In the genomic region with DNA sequence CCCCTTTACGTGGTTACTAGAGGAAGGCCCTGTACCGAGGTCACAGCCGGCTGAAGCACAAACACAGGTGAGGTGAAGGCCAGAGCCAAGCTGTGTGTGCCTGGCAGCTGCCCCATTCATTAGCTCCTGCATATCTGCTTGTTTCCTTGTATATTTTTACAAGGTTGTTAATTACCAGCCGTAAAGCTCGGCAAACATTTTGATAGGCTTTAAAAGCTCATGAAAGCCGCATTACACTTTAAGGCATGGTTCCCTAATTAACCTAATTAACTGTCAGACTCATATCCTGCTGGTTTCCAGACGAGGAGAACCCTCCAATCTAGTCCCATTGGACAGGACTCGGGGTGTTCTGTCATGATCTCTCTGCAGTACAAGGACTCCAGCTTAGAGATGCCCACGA, we compare ENCODE assay signal across 30 mouse cellular contexts. TPM values are rescaled to one million over a fixed set of nuclear protein-coding genes. Genes with fewer than 3 reads are reported as not detected.
DNase-seq lines count a peak whose midpoint lies in the region; ATAC-seq lines count a peak whose summit lies in the region.
"Had no signal": no experiment of that assay in that cellular context is flagged by ENCODE, and none has a peak within 500 bp of the region (broad histone marks: within the 10 kb centered on the region; RNA-seq: fewer than 3 reads in every experiment).

No protein-coding gene starts in this region.

- no peak overlapping the region for H3K9ac ChIP-seq in forebrain, embryonic 14.5 days (ENCODE audit: low read length)
- H3K9ac ChIP-seq in forebrain, embryonic 16.5 days (replicated peaks; ENCODE audit: low read depth, low read length): no peak overlapping the region
- no peak overlapping the region for H3K9ac ChIP-seq in limb, embryonic 12.5 days (replicated peaks)
- H3K9ac ChIP-seq: embryonic facial prominence, embryonic 12.5 days; embryonic facial prominence, embryonic 15.5 days; forebrain, embryonic 15.5 days; heart, embryonic 15.5 days; hindbrain, embryonic 13.5 days had no signal

- 0 out of 2 replicates have a peak, but pooled peaks have one; percentile 29 for ATAC-seq in forebrain, embryonic 14.5 days
- ATAC-seq in forebrain, embryonic 16.5 days: no peak
- no peak; the same call in 1 of the 2 replicates for ATAC-seq in limb, embryonic 12.5 days (ENCODE audit: insufficient number of reproducible peaks, insufficient read depth, low FRiP score, low TSS enrichment, low read depth)
- ATAC-seq: forebrain, embryonic 15.5 days; Patski had no signal

- peak; percentile 58 for DNase-seq in forebrain, embryonic 14.5 days (ENCODE audit: low spot score)
- DNase-seq in limb, embryonic 10.5 days (ENCODE audit: low spot score): no peak
- peak; percentile 57 for DNase-seq in forelimb bud, embryonic 11.5 days (ENCODE audit: low read depth, low spot score)
- DNase-seq in thymus, postnatal 25 days: no peak
- DNase-seq: adrenal gland, postnatal 10 days; B cell, adult 2 months; cerebellum, adult 11 months; cerebellum, adult 2 months; cerebellum, adult 9-11 months; cerebellum, postnatal 25 days; gastrocnemius, adult 2 months; gastrocnemius, postnatal 14 days; heart, adult 11 months; heart, postnatal 10 days; heart, postnatal 36 days had no signal

- WGBS in forebrain, embryonic 14.5 days: 26% methylated on average over 9 of the region's 9 CpGs
- WGBS in forebrain, embryonic 16.5 days: 26% methylated on average over 9 of the region's 9 CpGs
- 15% methylated on average over 9 of the region's 9 CpGs for WGBS in limb, embryonic 12.5 days
- 37% methylated on average over 9 of the region's 9 CpGs for WGBS in limb, embryonic 10.5 days

- no peak overlapping the region for H3K4me2 ChIP-seq in forebrain, embryonic 14.5 days (ENCODE audit: low read length)
- H3K4me2 ChIP-seq in forebrain, embryonic 16.5 days (ENCODE audit: low read length): no peak overlapping the region
- peak overlapping the region; percentile 29 for H3K4me2 ChIP-seq in limb, embryonic 12.5 days
- H3K4me2 ChIP-seq: embryonic facial prominence, embryonic 12.5 days; embryonic facial prominence, embryonic 15.5 days; forebrain, embryonic 15.5 days; heart, embryonic 11.5 days; heart, embryonic 15.5 days; hindbrain, embryonic 13.5 days had no signal

- no peaks in the 10 kb centered on the region for H3K36me3 ChIP-seq in forebrain, embryonic 14.5 days (ENCODE audit: control insufficient read depth, insufficient read depth, low read length)
- no peaks in the 10 kb centered on the region for H3K36me3 ChIP-seq in forebrain, embryonic 16.5 days (ENCODE audit: control insufficient read depth, insufficient read depth)
- no peaks in the 10 kb centered on the region for H3K36me3 ChIP-seq in limb, embryonic 12.5 days
- H3K36me3 ChIP-seq in limb, embryonic 10.5 days: no peaks in the 10 kb centered on the region
- H3K36me3 ChIP-seq: embryonic facial prominence, embryonic 12.5 days; embryonic facial prominence, embryonic 15.5 days; forebrain, embryonic 15.5 days; G1E; heart, embryonic 15.5 days; hindbrain, embryonic 10.5 days; hindbrain, embryonic 13.5 days had no signal

- no peaks in the 10 kb centered on the region for H3K9me3 ChIP-seq in forebrain, embryonic 14.5 days (replicated peaks; ENCODE audit: control insufficient read depth, low read length)
- H3K9me3 ChIP-seq in forebrain, embryonic 16.5 days (ENCODE audit: control insufficient read depth, low read length): no peaks in the 10 kb centered on the region
- H3K9me3 ChIP-seq in limb, embryonic 12.5 days: no peaks in the 10 kb centered on the region
- no peaks in the 10 kb centered on the region for H3K9me3 ChIP-seq in limb, embryonic 10.5 days (replicated peaks)
- H3K9me3 ChIP-seq: embryonic facial prominence, embryonic 12.5 days; embryonic facial prominence, embryonic 15.5 days; forebrain, embryonic 15.5 days; G1E; heart, embryonic 15.5 days; hindbrain, embryonic 10.5 days; hindbrain, embryonic 13.5 days had no signal

- no peak overlapping the region for H3K27ac ChIP-seq in forebrain, embryonic 14.5 days (ENCODE audit: low read depth, low read length)
- no peak overlapping the region for H3K27ac ChIP-seq in forebrain, embryonic 16.5 days (ENCODE audit: low read length)
- peak overlapping the region; percentile 4; the same call in 1 of the 2 replicates for H3K27ac ChIP-seq in limb, embryonic 12.5 days
- H3K27ac ChIP-seq in limb, embryonic 10.5 days: no peak overlapping the region
- H3K27ac ChIP-seq: embryonic facial prominence, embryonic 12.5 days; embryonic facial prominence, embryonic 15.5 days; forebrain, embryonic 15.5 days; gastrocnemius, adult 2 months; heart, embryonic 15.5 days; hindbrain, embryonic 10.5 days; hindbrain, embryonic 13.5 days had no signal

- no peak overlapping the region for H3K4me3 ChIP-seq in forebrain, embryonic 14.5 days (ENCODE audit: low read depth, low read length)
- H3K4me3 ChIP-seq in forebrain, embryonic 16.5 days (replicated peaks; ENCODE audit: low read length): no peak overlapping the region
- no peak overlapping the region for H3K4me3 ChIP-seq in limb, embryonic 12.5 days (replicated peaks)
- H3K4me3 ChIP-seq in limb, embryonic 10.5 days: no peak overlapping the region
- H3K4me3 ChIP-seq: embryonic facial prominence, embryonic 12.5 days; embryonic facial prominence, embryonic 15.5 days; forebrain, embryonic 15.5 days; gastrocnemius, adult 2 months; heart, embryonic 15.5 days; hindbrain, embryonic 10.5 days; hindbrain, embryonic 13.5 days had no signal

- no peaks in the 10 kb centered on the region; the same call in 1 of the 2 replicates for H3K4me1 ChIP-seq in forebrain, embryonic 14.5 days (ENCODE audit: control insufficient read depth, insufficient read depth, low read length)
- no peaks in the 10 kb centered on the region; the same call in 1 of the 2 replicates for H3K4me1 ChIP-seq in forebrain, embryonic 16.5 days (replicated peaks; ENCODE audit: control insufficient read depth, insufficient read depth, low read length)
- H3K4me1 ChIP-seq in limb, embryonic 12.5 days (replicated peaks): peaks cover 36% of the 10 kb centered on the region
- peaks cover 53% of the 10 kb centered on the region for H3K4me1 ChIP-seq in limb, embryonic 10.5 days
- H3K4me1 ChIP-seq: heart, embryonic 15.5 days had no signal

- no peaks in the 10 kb centered on the region for H3K27me3 ChIP-seq in forebrain, embryonic 14.5 days (replicated peaks; ENCODE audit: control insufficient read depth, insufficient read depth, low read length)
- no peaks in the 10 kb centered on the region for H3K27me3 ChIP-seq in forebrain, embryonic 16.5 days (replicated peaks; ENCODE audit: control insufficient read depth, insufficient read depth, low read length)
- peaks cover 3% of the 10 kb centered on the region; the same call in 1 of the 2 replicates for H3K27me3 ChIP-seq in limb, embryonic 12.5 days
- no peaks in the 10 kb centered on the region for H3K27me3 ChIP-seq in limb, embryonic 10.5 days (ENCODE audit: low read depth, poor library complexity, severe bottlenecking)
- H3K27me3 ChIP-seq: CH12.LX; embryonic facial prominence, embryonic 12.5 days; embryonic facial prominence, embryonic 15.5 days; forebrain, embryonic 15.5 days; heart, embryonic 15.5 days; hindbrain, embryonic 13.5 days; Patski had no signal

RNA-seq across cellular contexts. Expression of a gene that starts 34.9 kb away (rescaled TPM):
- not detected in 2 replicates for polyA plus RNA-seq in forebrain, embryonic 14.5 days (2014; fragmentation: Nextera tagmentation; extraction: Ambion mirVana)
- polyA plus RNA-seq in forebrain, embryonic 16.5 days (2015; fragmentation: Nextera tagmentation; extraction: Ambion mirVana): not detected in 2 replicates
- not detected in 2 replicates for polyA plus RNA-seq in limb, embryonic 12.5 days (2016; fragmentation: Nextera tagmentation; extraction: Ambion mirVana)
- not detected in 2 replicates for polyA plus RNA-seq in limb, embryonic 10.5 days (2016; fragmentation: Nextera tagmentation; extraction: Ambion mirVana)
- polyA plus RNA-seq: cerebellum, adult 2 months; embryonic facial prominence, embryonic 12.5 days; embryonic facial prominence, embryonic 15.5 days; forebrain, embryonic 11.5 days; forebrain, embryonic 15.5 days; frontal cortex, adult 2 months; G1E; heart, embryonic 11.5 days; heart, embryonic 15.5 days; hindbrain, embryonic 10.5 days; hindbrain, embryonic 13.5 days; intestine, embryonic 14.5 days; Patski had no signal

RNA-seq across cellular contexts. Expression of a gene that starts 55.9 kb away (rescaled TPM):
- polyA plus RNA-seq in forebrain, embryonic 14.5 days (2014; fragmentation: Nextera tagmentation; extraction: Ambion mirVana): 109 and 116 TPM in 2 replicates
- 35.0 and 47.7 TPM in 2 replicates for polyA plus RNA-seq in forebrain, embryonic 16.5 days (2015; fragmentation: Nextera tagmentation; extraction: Ambion mirVana)
- 50.1 and 61.3 TPM in 2 replicates for polyA plus RNA-seq in limb, embryonic 12.5 days (2016; fragmentation: Nextera tagmentation; extraction: Ambion mirVana)
- 55.0 and 61.9 TPM in 2 replicates for polyA plus RNA-seq in limb, embryonic 10.5 days (2016; fragmentation: Nextera tagmentation; extraction: Ambion mirVana)

RNA-seq across cellular contexts. Expression of a gene that starts 56.2 kb away (rescaled TPM):
- polyA plus RNA-seq in forebrain, embryonic 14.5 days (2014; fragmentation: Nextera tagmentation; extraction: Ambion mirVana): 0.89 and 2.4 TPM in 2 replicates
- polyA plus RNA-seq in forebrain, embryonic 16.5 days (2015; fragmentation: Nextera tagmentation; extraction: Ambion mirVana): 0.73 and 0.94 TPM in 2 replicates
- 10.3 and 10.9 TPM in 2 replicates for polyA plus RNA-seq in limb, embryonic 12.5 days (2016; fragmentation: Nextera tagmentation; extraction: Ambion mirVana)
- 32.5 and 45.1 TPM in 2 replicates for polyA plus RNA-seq in limb, embryonic 10.5 days (2016; fragmentation: Nextera tagmentation; extraction: Ambion mirVana)
- polyA plus RNA-seq: Patski had no signal

Comparison
In these comparisons a context has a peak if more than half of its experiments do, and no peak if none do; other contexts are left out.
1. DNase-seq: peak in forebrain, embryonic 14.5 days (single experiment) and forelimb bud, embryonic 11.5 days (single experiment); none in limb, embryonic 10.5 days (single experiment) and thymus, postnatal 25 days (single experiment).